Mouse (Mus musculus) retina, embryonic 14.5 days (tissue): ENCODE data around the gene Cldn15.
A peak's percentile ranks its signal among the peaks of the same experiment; 100 is the strongest.
"Not testable (repeated sequence)": the region's sequence is repeated elsewhere in the genome, so short reads cannot be mapped to it uniquely, and the experiment has no call there.

Experiments
- DNase-seq: peaks from one replicate; pipeline ENCODE4 v3.0.0-alpha.2; 2015; ENCODE audit warnings: low spot score

Gene Cldn15

GRCm38 (mm10) chr5:136949551-136950336 lies 16.7 kb upstream of the Cldn15 start:
- DNase-seq = not testable (repeated sequence)

- DNase-seq = no peak
Observed at GRCm38 (mm10) chr5:136950521-136950920, 15.9 kb upstream of the Cldn15 start.

DNA sequence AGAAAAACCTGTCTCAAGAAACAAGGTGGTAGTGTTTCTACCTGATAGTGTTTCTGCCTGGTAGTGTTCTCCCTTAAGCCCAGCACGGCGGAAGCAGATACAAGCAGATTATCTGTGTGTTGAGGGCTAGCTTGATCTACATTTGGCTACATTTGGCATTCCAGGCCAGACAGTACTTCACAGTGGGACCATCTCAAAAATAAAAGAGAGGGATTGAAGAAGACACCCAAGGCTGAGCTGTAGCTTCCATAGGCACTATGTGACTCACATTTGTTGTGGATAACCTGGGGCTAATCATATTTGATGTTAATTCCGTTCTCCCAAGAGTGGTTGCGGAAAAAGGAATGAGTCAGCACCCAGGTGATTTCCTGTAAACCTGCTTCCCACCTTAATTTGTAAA lies 14.3 kb upstream of the Cldn15 start:
- DNase-seq = no peak

DNA sequence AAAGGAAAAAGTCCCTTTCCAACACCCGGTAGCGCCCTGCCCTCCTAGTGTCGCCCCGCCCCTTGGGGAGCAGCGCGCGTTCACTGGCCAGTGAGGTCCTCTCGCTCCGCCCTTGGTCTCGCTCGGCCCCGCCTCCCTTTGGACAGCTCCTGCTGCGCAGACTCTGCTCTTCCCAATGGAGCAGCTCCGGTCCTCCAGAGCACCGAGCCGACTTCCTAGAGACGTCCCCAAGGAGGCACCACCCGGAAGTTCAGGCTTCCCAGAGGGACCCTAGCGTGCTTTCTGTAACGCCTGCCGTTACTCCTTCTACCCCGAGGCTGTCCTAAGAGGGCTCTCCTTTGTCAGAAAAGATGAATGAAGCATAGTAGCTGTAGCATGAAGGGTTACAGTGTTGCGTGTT lies 13.4 kb upstream of the Cldn15 start, which contains the start of gene Fis1:
Gene Fis1 (plus strand): TSS at position 261 of the 400 bp plus-strand sequence.
- DNase-seq = peak; percentile 99

DNA sequence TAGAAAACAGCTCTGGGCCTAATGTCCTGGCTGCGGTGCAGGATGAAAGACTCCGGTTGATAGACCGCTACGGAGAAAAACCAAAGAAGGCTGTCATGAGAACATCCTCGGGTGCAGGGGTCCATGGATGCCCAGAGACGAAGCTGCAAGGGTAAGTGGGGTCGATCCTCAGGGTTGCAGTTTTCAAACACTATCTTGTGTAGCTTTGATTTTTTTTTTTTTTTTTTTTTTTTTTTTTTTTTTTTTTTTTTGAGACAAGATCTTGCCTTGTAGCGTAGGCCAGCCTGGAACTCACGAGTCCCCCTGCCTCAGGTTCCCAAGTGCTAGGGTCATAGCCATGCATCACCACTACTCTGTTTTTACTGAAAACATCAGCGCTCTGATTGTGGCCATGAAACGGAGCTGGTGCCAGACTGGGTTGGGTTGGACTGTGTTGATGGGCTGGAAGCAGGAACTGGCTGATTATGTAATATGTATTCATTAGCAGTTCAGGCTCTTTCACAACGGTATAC lies 12.9 kb upstream of the Cldn15 start:
- DNase-seq = no peak

- DNase-seq = no peak
Observed at GRCm38 (mm10) chr5:136955622-136956021, 10.8 kb upstream of the Cldn15 start.

- no peak for DNase-seq
Observed at GRCm38 (mm10) chr5:136957250-136957649, 9.2 kb upstream of the Cldn15 start.

DNA sequence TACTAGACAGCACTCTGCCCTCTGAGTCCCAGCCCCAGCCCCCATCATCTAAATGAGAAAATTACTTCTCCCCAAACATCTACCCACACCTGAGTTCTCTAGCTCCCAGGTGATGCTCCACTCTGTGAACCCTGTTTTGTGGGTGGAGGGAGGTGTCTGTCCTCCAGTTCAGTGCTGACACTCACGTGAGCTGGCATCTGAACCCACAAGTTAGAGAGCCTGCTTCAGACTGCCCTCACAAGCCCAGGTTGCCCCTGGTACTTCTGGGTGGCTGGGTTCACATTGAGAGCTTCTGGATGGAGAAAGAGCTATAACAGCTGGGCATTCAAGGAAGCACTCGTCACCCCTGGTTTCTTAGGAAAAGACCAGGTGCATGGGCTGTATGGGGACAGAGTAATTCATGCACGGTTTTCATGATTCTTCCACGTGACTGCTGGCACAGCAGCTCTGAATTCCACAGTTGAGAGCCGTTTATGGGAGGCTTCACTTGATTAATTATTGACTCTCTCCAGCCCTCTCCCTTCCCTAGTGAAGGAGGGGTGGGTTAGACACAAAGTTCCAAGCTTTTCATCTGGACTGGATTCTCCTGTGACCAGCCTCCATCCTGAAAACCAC lies 7.3 kb upstream of the Cldn15 start:
- no peak for DNase-seq

GRCm38 (mm10) chr5:136960053-136960452 lies 6.4 kb upstream of the Cldn15 start:
- DNase-seq = no peak

DNA sequence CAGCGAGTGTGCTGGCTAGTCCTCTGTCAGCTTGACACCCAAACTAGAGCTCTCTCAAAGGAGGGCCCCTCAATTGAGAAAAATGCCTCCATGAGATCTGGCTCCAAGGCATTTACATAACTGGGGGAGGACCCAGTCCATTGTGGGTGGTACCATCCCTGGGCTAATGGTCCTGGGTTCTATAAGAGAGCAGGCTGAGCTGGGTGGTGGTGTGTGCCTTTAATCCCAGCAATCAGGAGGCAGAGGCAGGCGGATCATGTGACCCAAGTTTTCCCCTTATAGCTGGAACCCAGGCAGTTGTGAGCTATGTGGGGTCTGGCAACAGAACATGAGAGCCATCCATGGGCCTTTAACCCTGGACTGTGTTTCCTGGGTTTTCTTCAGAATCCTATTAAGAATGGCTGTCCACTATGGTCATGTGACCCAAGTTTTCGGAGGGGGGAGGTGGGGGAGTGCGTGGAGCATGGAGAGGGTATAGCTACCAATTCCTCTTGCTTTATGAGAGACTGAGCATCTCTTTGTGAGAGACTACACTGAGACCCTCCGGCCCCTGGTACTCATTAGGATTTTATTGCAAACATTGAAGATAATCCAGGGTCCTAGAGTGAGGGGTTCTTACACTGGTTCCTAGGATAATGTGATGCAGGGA lies 5.0 kb upstream of the Cldn15 start:
- DNase-seq = no peak

DNA sequence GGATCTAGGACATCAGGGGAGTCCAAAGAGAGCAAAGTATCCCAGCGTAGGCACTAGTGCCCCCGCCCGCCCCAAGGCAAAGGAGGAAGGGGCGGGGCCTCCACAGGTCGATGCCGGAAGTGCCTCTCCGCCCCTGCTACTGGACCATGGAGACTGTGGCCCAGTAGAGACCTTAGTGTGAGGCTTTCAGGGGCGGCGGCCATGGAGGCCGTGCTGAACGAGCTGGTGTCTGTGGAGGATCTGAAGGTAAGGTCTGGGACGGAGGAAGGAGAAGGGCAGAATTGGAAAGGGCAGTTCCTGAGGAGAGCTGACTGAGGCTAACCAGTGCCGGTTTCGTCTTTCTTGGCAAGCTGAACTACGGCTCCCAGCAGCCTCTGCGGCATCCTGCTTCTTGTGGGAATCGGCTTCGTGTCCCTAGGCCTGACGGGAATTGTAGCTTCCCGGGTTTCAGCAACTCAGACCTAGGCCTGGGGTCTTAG lies 4.4 kb upstream of the Cldn15 start:
- DNase-seq = peak; percentile 91

DNA sequence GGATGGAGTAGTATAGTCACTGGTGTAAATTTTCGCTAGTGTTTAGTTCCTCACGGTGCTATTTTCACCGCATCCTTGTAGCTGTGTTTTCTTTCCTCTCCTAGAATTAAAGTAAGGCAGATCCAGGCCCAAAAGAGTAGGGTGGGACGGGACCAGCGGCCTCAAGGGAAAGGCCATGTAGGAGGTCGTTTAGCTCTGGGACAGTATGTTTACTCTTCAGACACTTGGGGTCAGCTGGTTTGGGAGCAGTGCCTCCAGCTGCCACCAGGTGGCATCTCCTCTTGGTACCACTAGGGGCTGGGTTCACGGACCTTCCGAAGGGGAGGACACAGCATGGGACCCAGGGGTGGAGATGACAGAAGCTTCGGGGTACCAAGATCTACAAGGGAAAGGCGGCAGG lies 3.9 kb upstream of the Cldn15 start:
- peak; percentile 89 for DNase-seq

DNA sequence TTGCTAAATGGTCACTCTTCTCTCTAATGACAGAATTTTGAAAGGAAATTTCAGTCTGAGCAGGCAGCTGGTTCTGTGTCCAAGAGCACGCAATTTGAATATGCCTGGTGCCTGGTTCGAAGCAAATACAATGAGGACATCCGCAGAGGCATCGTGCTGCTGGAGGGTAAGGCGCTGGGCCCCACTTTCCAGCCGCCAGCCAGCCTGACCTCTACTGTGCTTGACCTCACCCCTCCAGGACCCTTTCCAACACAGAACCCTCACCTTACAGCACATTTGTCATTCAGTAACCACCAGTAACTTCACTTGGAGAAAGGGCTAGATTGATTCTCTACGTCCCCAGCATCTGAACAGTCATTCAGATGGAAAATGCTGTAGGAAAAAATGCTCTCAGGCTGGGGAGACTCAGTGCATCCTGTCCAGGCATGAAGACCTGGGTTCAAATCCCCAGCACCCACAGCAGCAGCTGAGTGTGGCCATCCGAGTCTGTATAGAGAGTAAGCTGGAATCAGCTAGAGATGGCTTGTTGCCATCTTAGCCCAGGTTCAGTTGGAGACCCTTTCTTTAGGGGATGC lies 3.4 kb upstream of the Cldn15 start:
- no peak for DNase-seq

DNA sequence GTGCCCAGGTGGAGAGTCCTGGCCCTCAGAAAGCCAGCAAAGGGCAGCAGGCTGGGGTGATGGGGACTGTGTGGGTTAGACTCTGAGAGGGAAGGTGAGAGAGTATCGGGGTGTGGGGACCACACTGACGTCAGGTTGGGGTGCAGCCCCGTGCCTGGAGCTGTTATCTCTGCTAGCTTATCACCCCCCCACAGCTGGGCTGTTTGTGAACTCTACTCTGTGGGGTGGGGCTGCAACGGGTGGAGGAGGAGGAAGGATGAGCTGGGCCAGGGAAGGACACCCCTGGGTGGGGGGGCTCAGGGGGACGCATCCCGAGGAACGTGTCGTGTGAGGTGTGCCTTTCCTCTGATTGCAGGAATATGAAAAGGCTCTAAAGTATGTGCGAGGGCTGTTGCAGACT lies 1.2 kb upstream of the Cldn15 start:
- DNase-seq = no peak

DNA sequence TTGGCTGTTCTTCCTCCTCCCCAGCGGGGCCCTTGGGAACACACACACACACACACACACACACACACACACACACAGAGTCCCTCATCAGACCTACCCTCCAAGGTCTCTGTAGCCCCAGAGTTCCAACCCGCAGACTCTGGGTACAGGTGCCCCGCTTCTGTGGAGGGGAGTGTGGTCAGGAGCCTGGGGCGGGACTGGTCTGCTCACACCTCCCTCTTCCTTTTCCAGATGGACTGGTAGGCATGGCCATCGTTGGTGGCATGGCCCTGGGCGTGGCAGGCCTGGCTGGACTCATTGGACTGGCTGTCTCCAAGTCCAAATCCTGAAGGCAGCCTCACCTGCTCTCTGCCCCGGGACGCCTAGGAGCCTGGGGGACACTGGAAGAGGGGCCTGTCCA lies 730 bp upstream of the Cldn15 start:
- no peak for DNase-seq

DNA sequence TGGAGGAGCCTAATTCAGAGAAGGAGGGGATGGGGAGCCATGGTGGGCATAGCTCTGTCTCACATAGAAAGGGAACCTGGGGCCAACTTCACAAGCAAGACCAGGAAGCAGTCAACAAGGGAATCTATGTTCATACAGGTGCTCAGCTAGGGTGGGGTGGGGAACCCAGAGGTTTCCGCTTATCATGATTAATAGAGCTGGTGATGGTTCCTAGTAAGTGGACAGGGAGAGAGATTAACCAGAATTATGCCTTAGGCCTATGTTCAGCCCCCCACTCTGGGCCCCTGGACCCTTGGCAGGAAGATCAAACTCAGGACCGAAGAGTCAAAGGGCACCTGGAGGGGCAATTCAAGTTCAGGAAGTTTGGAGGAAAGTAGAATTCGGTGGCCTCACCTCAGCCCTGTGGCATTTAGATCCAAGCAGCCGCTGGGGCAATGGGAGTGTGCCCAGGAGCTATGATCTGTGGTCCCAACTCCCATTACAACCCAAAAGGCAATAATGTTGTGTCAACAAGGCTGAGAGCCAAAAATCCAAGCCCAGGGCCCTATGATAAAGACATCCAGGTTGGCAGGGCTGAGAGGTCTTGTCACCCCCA lies 542 bp downstream of the Cldn15 start:
- DNase-seq = no peak

DNA sequence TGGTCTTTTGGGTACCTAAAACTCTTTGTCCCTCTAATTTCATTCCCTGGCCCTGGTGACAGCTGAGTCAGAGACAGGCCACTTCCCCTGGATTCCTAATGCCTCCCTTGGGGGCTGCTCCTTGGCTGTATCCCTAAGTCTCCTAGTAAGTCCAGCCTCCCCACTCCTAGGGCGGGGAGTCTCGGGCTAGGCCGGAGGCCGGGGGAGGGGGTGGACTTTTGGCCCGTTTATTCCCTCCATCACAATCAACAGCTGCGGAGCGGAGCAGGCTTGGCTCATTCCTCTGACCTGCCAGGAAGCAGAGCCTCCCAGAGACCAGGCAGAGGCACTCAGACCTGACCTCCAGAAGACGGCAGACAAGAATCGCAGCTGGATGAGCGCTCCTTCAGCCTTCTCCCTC lies 1.2 kb downstream of the Cldn15 start:
- no peak for DNase-seq

- DNase-seq = peak; percentile 76
Observed at GRCm38 (mm10) chr5:136970703-136971102, 4.3 kb downstream of the Cldn15 start.

GRCm38 (mm10) chr5:136973670-136974069 lies 7.3 kb downstream of the Cldn15 start:
- no peak for DNase-seq

GRCm38 (mm10) chr5:136977769-136978168 lies 11.4 kb downstream of the Cldn15 start:
- DNase-seq = no peak

GRCm38 (mm10) chr5:136979762-136980161 lies 13.3 kb downstream of the Cldn15 start:
- DNase-seq = no peak

DNA sequence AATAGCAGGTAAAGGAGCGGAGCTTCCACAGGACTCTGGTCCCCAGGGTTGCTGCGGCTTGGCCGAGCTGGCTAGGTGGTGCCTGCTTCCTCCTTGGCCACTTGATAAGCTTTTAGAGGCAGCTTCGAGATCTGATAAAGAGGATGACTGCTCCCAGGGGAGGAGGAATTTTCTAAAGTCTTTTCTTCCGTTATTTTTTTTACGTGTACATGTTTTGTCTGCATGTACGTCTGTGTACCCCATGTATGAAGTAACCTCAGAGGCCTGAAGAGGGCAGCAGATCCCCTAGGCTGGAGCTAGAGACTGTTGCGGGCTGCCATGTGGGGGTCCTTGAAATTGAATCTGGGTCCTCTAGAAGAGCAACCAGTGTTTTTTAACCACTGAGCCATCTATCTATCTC lies 14.6 kb downstream of the Cldn15 start:
- no peak for DNase-seq
